29 mouse cellular contexts compared by ENCODE assay signal in genomic region chr10:6790226-6790625, GRCm38 (mm10). TPM values are rescaled to one million over a fixed set of nuclear protein-coding genes. Genes with fewer than 3 reads are reported as not detected.
DNase-seq lines count a peak whose midpoint lies in the region; ATAC-seq and TF ChIP-seq lines count a peak whose summit lies in the region.
"Had no signal": no experiment of that assay in that cellular context is flagged by ENCODE, and none has a peak within 500 bp of the region (broad histone marks: within the 10 kb centered on the region; RNA-seq: fewer than 3 reads in every experiment).

No protein-coding gene starts in this region.

- TF ChIP-seq POLR2A in brain, embryonic 14.5 days (IDR thresholded peaks at IDR 0.05; ENCODE audit: borderline replicate concordance, extremely low read depth, insufficient read depth, insufficient read length, poor library complexity, severe bottlenecking), result no peak

- peak; percentile 60; the same call in 1 of the 2 replicates for ATAC-seq in frontal cortex, adult (ENCODE audit: low TSS enrichment)
- ATAC-seq in neural tube, embryonic 14.5 days (ENCODE audit: low read depth), result no peak
- ATAC-seq: CD4-positive, CD25-positive, alpha-beta regulatory T cell, adult 4 months; intestine, postnatal 0 days; liver, postnatal 0 days; lung, postnatal 0 days had no signal

- no peak overlapping the region for H3K27ac ChIP-seq in left cerebral cortex, adult 2 months
- H3K27ac ChIP-seq in neural tube, embryonic 14.5 days (ENCODE audit: low read depth, low read length), result no peak overlapping the region
- H3K27ac ChIP-seq: forebrain, embryonic 10.5 days; limb, embryonic 12.5 days; macrophage; midbrain, embryonic 12.5 days had no signal

- peak; percentile 42 for TF ChIP-seq CTCF in left cerebral cortex, adult 2 months (IDR thresholded peaks at IDR 0.05)
- no peak for TF ChIP-seq CTCF in brain, embryonic 14.5 days (IDR thresholded peaks at IDR 0.05; ENCODE audit: borderline replicate concordance, extremely low read depth, insufficient read depth, insufficient read length)

- H3K27me3 ChIP-seq in neural tube, embryonic 14.5 days (ENCODE audit: control insufficient read depth, insufficient read depth, low read length), result no peaks in the 10 kb centered on the region

- intact Hi-C loops in left cerebral cortex, adult 2 months (cut with DNase I), result no loop called here

- no peak overlapping the region for H3K9ac ChIP-seq in neural tube, embryonic 14.5 days (replicated peaks; ENCODE audit: low read depth, low read length)
- H3K9ac ChIP-seq: heart, embryonic 12.5 days; limb, embryonic 12.5 days; liver, postnatal 0 days; midbrain, embryonic 12.5 days had no signal

- H3K36me3 ChIP-seq in neural tube, embryonic 14.5 days (ENCODE audit: control insufficient read depth, insufficient read depth, low read length), result no peaks in the 10 kb centered on the region
- H3K36me3 ChIP-seq: forebrain, embryonic 10.5 days; heart, embryonic 12.5 days; limb, embryonic 12.5 days; midbrain, embryonic 12.5 days had no signal

- DNase-seq in frontal cortex, postnatal 36 days (ENCODE audit: low spot score in 2 of 2), result no peak
- no peak for DNase-seq in left cerebral cortex, adult 2 months (ENCODE audit: extremely low spot score in 1 of 2, low spot score in 2 of 2)
- no peak for DNase-seq in left cerebral cortex, adult 9 months (ENCODE audit: low spot score in 2 of 2)
- DNase-seq in brain, embryonic 14.5 days (ENCODE audit: low read depth), result peak; percentile 38
- DNase-seq in kidney, postnatal 14 days, result no peak
- DNase-seq: adrenal gland, postnatal 25 days; cerebellum, adult 11 months; cerebellum, postnatal 10 days; gastrocnemius, postnatal 14 days; heart, adult 18-20 months; heart, postnatal 10 days; liver, postnatal 0 days; thymus, postnatal 14 days had no signal

- H3K4me2 ChIP-seq in neural tube, embryonic 14.5 days (ENCODE audit: low read depth, low read length), result no peak overlapping the region
- H3K4me2 ChIP-seq: heart, embryonic 12.5 days; limb, embryonic 12.5 days; liver, embryonic 11.5 days; midbrain, embryonic 12.5 days had no signal

- no peaks in the 10 kb centered on the region for H3K4me1 ChIP-seq in neural tube, embryonic 14.5 days (ENCODE audit: control insufficient read depth, insufficient read depth, low read length)
- H3K4me1 ChIP-seq: heart, embryonic 12.5 days; limb, embryonic 12.5 days; midbrain, embryonic 12.5 days had no signal

- H3K4me3 ChIP-seq in left cerebral cortex, adult 2 months, result no peak overlapping the region
- peak overlapping the region; percentile 33; the same call in 1 of the 2 replicates for H3K4me3 ChIP-seq in neural tube, embryonic 14.5 days (ENCODE audit: low read depth, low read length)
- H3K4me3 ChIP-seq: forebrain, embryonic 10.5 days; heart, embryonic 12.5 days; limb, embryonic 12.5 days; midbrain, embryonic 12.5 days had no signal

- no peaks in the 10 kb centered on the region for H3K9me3 ChIP-seq in neural tube, embryonic 14.5 days (ENCODE audit: control insufficient read depth, low read length)
- H3K9me3 ChIP-seq: forebrain, embryonic 10.5 days; heart, embryonic 12.5 days; limb, embryonic 12.5 days; midbrain, embryonic 12.5 days had no signal

RNA-seq across cellular contexts. Expression of gene Gm10945, which starts 28.7 kb away (rescaled TPM):
- total RNA-seq in left cerebral cortex, adult 2 months (2021), result not detected
- not detected in 2 replicates for polyA plus RNA-seq in brain, embryonic 14.5 days (2012; rRNA removed)
- not detected in 2 replicates for polyA plus RNA-seq in neural tube, embryonic 14.5 days (2014; fragmentation: Nextera tagmentation; extraction: Ambion mirVana)
- total RNA-seq: adrenal gland, postnatal 25 days; gastrocnemius, postnatal 14 days; heart, adult 18-20 months; heart, postnatal 10 days; layer of hippocampus, postnatal 25 days; left cerebral cortex, postnatal 14 days had no signal
- polyA plus RNA-seq: CD4-positive, CD25-positive, alpha-beta regulatory T cell, adult 4 months; embryonic facial prominence, embryonic 11.5 days; forebrain, embryonic 10.5 days; heart, embryonic 12.5 days; intestine, postnatal 0 days; kidney, embryonic 14.5 days; limb, embryonic 12.5 days; liver, embryonic 11.5 days; liver, postnatal 0 days; lung, postnatal 0 days; macrophage; midbrain, embryonic 12.5 days; spleen, adult 2 months had no signal

RNA-seq across cellular contexts. Expression of gene Oprm1, which starts 31.9 kb away (rescaled TPM):
- total RNA-seq in left cerebral cortex, adult 2 months (2021), result 1 to 10 TPM; 7.6 to 9.3 TPM
- polyA plus RNA-seq in brain, embryonic 14.5 days (2012; rRNA removed), result 1.3 and 1.8 TPM in 2 replicates
- polyA plus RNA-seq in neural tube, embryonic 14.5 days (2014; fragmentation: Nextera tagmentation; extraction: Ambion mirVana), result 3.2 and 5.1 TPM in 2 replicates
- total RNA-seq: gastrocnemius, postnatal 14 days; heart, adult 18-20 months; heart, postnatal 10 days had no signal
- polyA plus RNA-seq: embryonic facial prominence, embryonic 11.5 days; forebrain, embryonic 10.5 days; heart, embryonic 12.5 days; limb, embryonic 12.5 days; liver, postnatal 0 days; lung, postnatal 0 days; macrophage; spleen, adult 2 months had no signal
